Comparison of ENCODE assay signal across 29 mouse cellular contexts in genomic region chr1:166311151-166311550, GRCm38 (mm10). TPM values are rescaled to one million over a fixed set of nuclear protein-coding genes. Genes with fewer than 3 reads are reported as not detected.
"Had no signal": no experiment of that assay in that cellular context is flagged by ENCODE, and none has a peak within 500 bp of the region (broad histone marks: within the 10 kb centered on the region; RNA-seq: fewer than 3 reads in every experiment).

No protein-coding gene starts in this region.

- H3K4me3 ChIP-seq: heart, embryonic 10.5 days; heart, embryonic 13.5 days; heart, embryonic 15.5 days; hindbrain, embryonic 13.5 days; hindbrain, embryonic 15.5 days; kidney, embryonic 15.5 days; limb, embryonic 10.5 days; limb, embryonic 12.5 days; liver, embryonic 13.5 days; liver, embryonic 15.5 days had no signal

- H3K27ac ChIP-seq: heart, embryonic 10.5 days; heart, embryonic 13.5 days; heart, embryonic 15.5 days; hindbrain, embryonic 13.5 days; hindbrain, embryonic 15.5 days; hindbrain, postnatal 0 days; kidney, embryonic 15.5 days; kidney, postnatal 0 days; limb, embryonic 10.5 days; limb, embryonic 12.5 days; liver, embryonic 13.5 days; liver, embryonic 15.5 days had no signal

- H3K9ac ChIP-seq: heart, embryonic 13.5 days; heart, embryonic 15.5 days; hindbrain, embryonic 13.5 days; hindbrain, embryonic 15.5 days; kidney, embryonic 15.5 days; limb, embryonic 12.5 days; liver, embryonic 13.5 days; liver, embryonic 15.5 days; liver, postnatal 0 days had no signal

- DNase-seq: gastrocnemius, postnatal 14 days; gastrocnemius, postnatal 36 days; heart, adult 18-20 months; heart, postnatal 14 days; heart, postnatal 36 days; kidney, adult 11 months; kidney, adult 2 months; kidney, adult 9 months; kidney, postnatal 14 days; kidney, postnatal 36 days; layer of hippocampus, adult 9-11 months; layer of hippocampus, postnatal 36 days; liver; liver, embryonic 13.5 days; liver, postnatal 0 days had no signal

- H3K9me3 ChIP-seq: heart, embryonic 10.5 days; heart, embryonic 13.5 days; heart, embryonic 15.5 days; hindbrain, embryonic 13.5 days; hindbrain, embryonic 15.5 days; kidney, embryonic 15.5 days; limb, embryonic 10.5 days; limb, embryonic 12.5 days; liver, embryonic 13.5 days; liver, embryonic 15.5 days had no signal

- H3K4me1 ChIP-seq: liver, embryonic 13.5 days; liver, embryonic 15.5 days had no signal

- ATAC-seq: hindbrain, postnatal 0 days; intestine, embryonic 16.5 days; liver, postnatal 0 days had no signal

- H3K4me2 ChIP-seq: heart, embryonic 13.5 days; heart, embryonic 15.5 days; hindbrain, embryonic 13.5 days; hindbrain, embryonic 15.5 days; kidney, embryonic 15.5 days; limb, embryonic 12.5 days; liver, embryonic 11.5 days; liver, embryonic 13.5 days; liver, embryonic 15.5 days had no signal

- H3K36me3 ChIP-seq: heart, embryonic 10.5 days; heart, embryonic 13.5 days; heart, embryonic 15.5 days; hindbrain, embryonic 15.5 days; kidney, embryonic 15.5 days; limb, embryonic 10.5 days; limb, embryonic 12.5 days; liver, embryonic 13.5 days; liver, embryonic 15.5 days had no signal

RNA-seq across cellular contexts. Expression of gene Ildr2, which starts 57.2 kb away (rescaled TPM):
- total RNA-seq: hematopoietic stem cell, adult 5-6 weeks had no signal
